Mouse (Mus musculus): ENCODE measurements around the gene Slc2a4. TPM values are rescaled to one million over a fixed set of nuclear protein-coding genes. Genes with fewer than 3 reads are reported as not detected.

Slc2a4 gene
- polyA plus RNA-seq (2015; fragmentation: Nextera tagmentation; extraction: Ambion mirVana) = 3.9 and 4.0 TPM in 2 replicates

DNA sequence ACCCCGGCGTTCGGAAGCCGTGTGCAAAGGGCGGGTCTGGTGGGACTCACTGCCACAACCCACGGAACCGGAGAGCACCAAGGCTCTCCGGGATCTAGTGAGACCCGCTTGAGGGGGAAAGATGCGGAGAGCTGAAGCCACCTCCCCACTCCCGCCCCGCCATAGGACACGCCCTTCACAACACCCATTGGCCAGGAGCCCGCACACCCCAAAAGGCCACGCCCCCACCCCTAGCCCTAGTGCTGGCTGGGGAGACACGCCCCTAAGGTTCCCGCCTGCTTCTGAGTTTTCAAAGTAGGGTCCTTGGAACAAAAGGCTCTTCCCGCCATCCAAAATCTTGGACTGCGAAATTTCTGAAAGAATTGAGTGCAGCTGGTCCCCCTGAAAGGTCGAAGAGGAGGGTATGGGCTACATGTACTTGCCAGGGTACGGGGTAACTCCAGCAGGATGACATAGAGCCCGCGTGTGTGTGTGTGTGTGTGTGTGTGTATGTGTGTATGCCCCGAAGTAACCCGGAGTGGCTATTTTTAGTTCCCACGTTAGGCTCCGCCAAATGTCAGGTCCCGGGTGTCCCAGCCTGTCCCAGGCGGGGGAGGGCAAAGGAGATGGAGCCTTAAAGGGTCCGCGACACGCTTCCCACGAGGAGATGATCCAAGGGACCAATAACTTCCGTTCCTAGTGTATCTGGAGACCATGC, at the start of gene Slc2a4:
Gene Slc2a4 (minus strand): TSS at position 123 of the 697 bp plus-strand sequence.
- no peaks in the 10 kb centered on the region for H3K36me3 ChIP-seq
- no peaks in the 10 kb centered on the region for H3K9me3 ChIP-seq
- peak within 1 kb of the TSS; percentile 44 for H3K4me3 ChIP-seq
- ATAC-seq (ENCODE audit: low FRiP score) = peak; percentile 93
- under 1% methylated on average over 34 of the region's 34 CpGs for WGBS
- peaks cover 43% of the 10 kb centered on the region for H3K27me3 ChIP-seq
- peaks cover 19% of the 10 kb centered on the region for H3K4me1 ChIP-seq (replicated peaks)
- peak within 1 kb of the TSS; percentile 40; the same call in 1 of the 2 replicates for H3K27ac ChIP-seq
- peak within 1 kb of the TSS; percentile 62 for H3K4me2 ChIP-seq
- H3K9ac ChIP-seq = peak within 1 kb of the TSS; percentile 63

- peaks cover 57% of the 10 kb centered on the region for H3K4me1 ChIP-seq (replicated peaks)
- peak overlapping the region; percentile 91 for H3K4me3 ChIP-seq
- no peaks in the 10 kb centered on the region for H3K27me3 ChIP-seq
- peak; percentile 9; the same call in 1 of the 2 replicates for ATAC-seq (ENCODE audit: low FRiP score)
- peak overlapping the region; percentile 97 for H3K27ac ChIP-seq
- 2% methylated on average over 31 of the region's 44 CpGs for WGBS
- H3K4me2 ChIP-seq = peak overlapping the region; percentile 71
- no peaks in the 10 kb centered on the region for H3K9me3 ChIP-seq
- peaks cover 43% of the 10 kb centered on the region for H3K36me3 ChIP-seq
- peak overlapping the region; percentile 94 for H3K9ac ChIP-seq
Observed at GRCm38 (mm10) chr11:69997070-69997509, 49.1 kb upstream of the Slc2a4 start.

DNA sequence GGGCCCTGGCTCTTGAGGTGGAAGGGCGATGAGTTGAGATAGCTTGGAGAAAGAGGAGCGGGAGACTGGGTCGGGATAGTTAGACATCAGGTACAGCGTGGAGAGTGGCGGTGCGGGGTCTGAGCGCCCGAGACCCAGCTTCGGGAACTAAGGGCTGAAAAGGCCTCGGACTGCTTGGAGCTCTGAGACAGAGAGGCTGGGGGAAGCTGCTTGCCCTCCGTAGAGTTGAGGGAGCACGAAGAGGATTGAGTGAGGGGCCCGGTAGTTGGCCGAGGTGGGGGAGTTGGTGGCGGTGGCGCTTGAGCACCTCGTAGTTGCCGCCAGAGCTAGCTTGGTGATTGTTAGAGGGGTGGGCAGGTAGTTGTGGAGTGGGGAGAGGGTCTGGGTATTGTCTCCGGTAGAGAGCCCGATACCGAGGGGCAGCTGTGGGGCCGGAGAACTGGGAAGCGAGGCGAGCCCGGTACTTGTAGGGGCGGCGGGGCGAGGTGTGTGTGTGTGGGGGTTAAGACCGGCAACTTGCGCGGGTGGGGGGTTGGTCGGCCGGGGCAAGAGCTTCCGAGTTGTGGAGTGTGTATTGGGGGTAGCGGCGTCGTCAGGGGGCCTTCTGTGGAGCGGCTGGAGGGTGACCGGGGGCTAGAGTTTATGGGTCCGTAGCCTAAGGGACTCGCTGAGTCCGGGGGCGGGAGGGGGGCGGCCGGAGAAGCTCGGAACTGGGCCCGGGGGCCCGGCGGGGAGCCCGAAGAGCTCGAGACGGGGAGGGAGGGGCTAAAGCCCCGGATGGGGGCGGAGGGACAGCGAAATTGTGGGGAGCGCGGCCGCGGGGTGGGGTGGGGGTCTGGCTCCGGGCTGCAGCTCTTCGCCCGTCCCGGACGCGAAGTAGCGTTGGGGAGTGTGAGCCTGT, 48.4 kb upstream of the Slc2a4 start:
- peak overlapping the region; percentile 97 for H3K27ac ChIP-seq
- ATAC-seq (ENCODE audit: low FRiP score) = peak; percentile 3
- no peaks in the 10 kb centered on the region for H3K9me3 ChIP-seq
- no peaks in the 10 kb centered on the region for H3K27me3 ChIP-seq
- H3K4me1 ChIP-seq (replicated peaks) = peaks cover 50% of the 10 kb centered on the region
- H3K36me3 ChIP-seq = peaks cover 40% of the 10 kb centered on the region
- H3K9ac ChIP-seq = peak overlapping the region; percentile 94
- WGBS = under 1% methylated on average over 65 of the region's 66 CpGs
- peak overlapping the region; percentile 91 for H3K4me3 ChIP-seq
- H3K4me2 ChIP-seq = peak overlapping the region; percentile 71

GRCm38 (mm10) chr11:69995391-69995960, 47.5 kb upstream of the Slc2a4 start, which contains the start of gene Phf23:
Gene Phf23, plus strand, starts transcription at chr11:69995777.
- Histone ChIP-seq H3K4me2 (peak within 1 kb of the TSS; percentile 71), H3K36me3 (peaks cover 40% of the 10 kb centered on the region), H3K4me3 (peak within 1 kb of the TSS; percentile 91), H3K9me3 (no peaks in the 10 kb centered on the region), H3K9ac (peak within 1 kb of the TSS; percentile 94), H3K27ac (peak within 1 kb of the TSS; percentile 97), H3K4me1 (replicated peaks) (peaks cover 48% of the 10 kb centered on the region), H3K27me3 (no peaks in the 10 kb centered on the region)
- under 1% methylated on average over 36 of the region's 36 CpGs for WGBS
- peak; percentile 85 for ATAC-seq (ENCODE audit: low FRiP score)

GRCm38 (mm10) chr11:69994401-69995090, 46.6 kb upstream of the Slc2a4 start:
- H3K27ac ChIP-seq = no peak overlapping the region
- H3K4me2 ChIP-seq = no peak overlapping the region
- H3K27me3 ChIP-seq = no peaks in the 10 kb centered on the region
- WGBS = 92% methylated on average over 11 of the region's 11 CpGs
- no peaks in the 10 kb centered on the region for H3K9me3 ChIP-seq
- peaks cover 45% of the 10 kb centered on the region for H3K36me3 ChIP-seq
- ATAC-seq (ENCODE audit: low FRiP score) = no peak
- H3K9ac ChIP-seq = no peak overlapping the region
- peaks cover 43% of the 10 kb centered on the region for H3K4me1 ChIP-seq (replicated peaks)
- H3K4me3 ChIP-seq = no peak overlapping the region

DNA sequence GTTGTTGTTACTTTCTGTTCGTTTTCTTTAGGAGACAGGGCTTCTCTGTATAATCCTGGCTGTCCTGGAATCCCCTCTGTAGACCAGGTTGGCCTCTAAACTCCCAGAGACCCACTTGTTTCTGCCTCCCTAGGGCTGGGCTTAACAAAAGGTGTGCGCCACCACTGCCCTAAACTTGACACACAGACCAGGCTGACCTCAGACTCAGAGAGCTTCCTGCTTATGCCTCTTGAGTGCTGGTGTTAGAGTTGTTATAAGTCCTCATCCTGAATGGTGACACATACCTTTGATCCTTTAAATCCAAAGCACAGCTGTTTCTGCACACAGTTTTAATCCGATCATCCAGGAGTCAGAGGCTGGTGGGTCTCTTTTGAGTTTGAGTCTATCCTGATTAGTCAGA, 44.9 kb upstream of the Slc2a4 start:
- Histone ChIP-seq H3K9ac (peak overlapping the region; percentile 92), H3K27ac (no peak overlapping the region), H3K36me3 (peaks cover 45% of the 10 kb centered on the region), H3K9me3 (no peaks in the 10 kb centered on the region), H3K27me3 (no peaks in the 10 kb centered on the region), H3K4me2 (peak overlapping the region; percentile 78), H3K4me1 (replicated peaks) (peaks cover 31% of the 10 kb centered on the region), H3K4me3 (peak overlapping the region; percentile 81)
- WGBS = 95% methylated on average over 3 of the region's 3 CpGs
- ATAC-seq (ENCODE audit: low FRiP score) = no peak

GRCm38 (mm10) chr11:69992396-69992795, 44.4 kb upstream of the Slc2a4 start:
- 88% methylated on average over 10 of the region's 10 CpGs for WGBS
- no peaks in the 10 kb centered on the region for H3K27me3 ChIP-seq
- peaks cover 26% of the 10 kb centered on the region for H3K4me1 ChIP-seq (replicated peaks)
- peaks cover 48% of the 10 kb centered on the region for H3K36me3 ChIP-seq
- H3K4me3 ChIP-seq = peak overlapping the region; percentile 81
- H3K27ac ChIP-seq = peak overlapping the region; percentile 69; the same call in 1 of the 2 replicates
- ATAC-seq (ENCODE audit: low FRiP score) = no peak
- peak overlapping the region; percentile 92 for H3K9ac ChIP-seq
- H3K9me3 ChIP-seq = no peaks in the 10 kb centered on the region
- H3K4me2 ChIP-seq = peak overlapping the region; percentile 78

DNA sequence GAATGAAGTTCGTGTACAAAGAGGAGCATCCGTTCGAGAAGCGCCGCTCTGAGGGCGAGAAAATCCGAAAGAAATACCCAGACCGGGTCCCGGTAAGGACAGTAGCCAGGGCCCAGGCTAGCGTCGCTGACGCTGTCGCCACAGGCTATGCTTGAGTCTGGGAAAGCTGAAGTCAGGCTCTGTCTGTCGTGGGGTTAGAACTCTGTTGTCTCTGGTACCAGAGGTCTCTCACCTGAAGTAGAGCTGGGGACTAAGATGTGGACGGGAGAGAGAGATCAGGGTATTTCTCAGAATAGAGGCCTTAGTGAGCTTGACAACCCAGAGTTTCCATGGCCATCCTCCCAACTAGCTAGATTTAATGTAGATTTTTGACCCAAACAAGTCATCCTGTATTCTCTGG, 43.7 kb upstream of the Slc2a4 start:
- peak overlapping the region; percentile 78 for H3K4me2 ChIP-seq
- peaks cover 24% of the 10 kb centered on the region for H3K4me1 ChIP-seq (replicated peaks)
- no peaks in the 10 kb centered on the region for H3K9me3 ChIP-seq
- peak overlapping the region; percentile 81 for H3K4me3 ChIP-seq
- ATAC-seq (ENCODE audit: low FRiP score) = peak; percentile 4
- 0% methylated on average over 15 of the region's 15 CpGs for WGBS
- H3K27me3 ChIP-seq = no peaks in the 10 kb centered on the region
- peaks cover 52% of the 10 kb centered on the region for H3K36me3 ChIP-seq
- peak overlapping the region; percentile 94 for H3K27ac ChIP-seq
- peak overlapping the region; percentile 92 for H3K9ac ChIP-seq

- H3K9ac ChIP-seq = peak within 1 kb of the TSS; percentile 92
- whole genome bisulfite sequencing = under 1% methylated on average over 40 of the region's 40 CpGs
Observed at GRCm38 (mm10) chr11:69990850-69991691, 43.1 kb upstream of the Slc2a4 start, which contains the start of gene Gabarap. Gene Gabarap, plus strand, starts transcription at chr11:69991143.

GRCm38 (mm10) chr11:69989949-69990348, 42.0 kb upstream of the Slc2a4 start:
- Histone ChIP-seq H3K27ac (peak overlapping the region; percentile 94), H3K9ac (0 out of 2 replicates have a peak overlapping the region, but pooled peaks have one; percentile 29)
- no peak for ATAC-seq (ENCODE audit: low FRiP score)

More at GRCm38 (mm10) chr11:69990850-69991691, 43.1 kb upstream of the Slc2a4 start, which contains the start of gene Gabarap:
- peaks cover 24% of the 10 kb centered on the region for H3K4me1 ChIP-seq (replicated peaks)
- no peaks in the 10 kb centered on the region for H3K27me3 ChIP-seq
- peaks cover 58% of the 10 kb centered on the region for H3K36me3 ChIP-seq
- peak within 1 kb of the TSS; percentile 94 for H3K27ac ChIP-seq
- H3K9me3 ChIP-seq = no peaks in the 10 kb centered on the region
- peak within 1 kb of the TSS; percentile 78 for H3K4me2 ChIP-seq
- ATAC-seq (ENCODE audit: low FRiP score) = peak; percentile 65
- H3K4me3 ChIP-seq = peak within 1 kb of the TSS; percentile 81

More at GRCm38 (mm10) chr11:69989949-69990348, 42.0 kb upstream of the Slc2a4 start:
- no peak overlapping the region for H3K4me3 ChIP-seq
- WGBS = 92% methylated on average over 8 of the region's 8 CpGs
- no peaks in the 10 kb centered on the region for H3K9me3 ChIP-seq
- H3K4me2 ChIP-seq = no peak overlapping the region
- peaks cover 67% of the 10 kb centered on the region for H3K36me3 ChIP-seq
- H3K4me1 ChIP-seq (replicated peaks) = peaks cover 24% of the 10 kb centered on the region
- no peaks in the 10 kb centered on the region for H3K27me3 ChIP-seq
